Mouse (Mus musculus): ENCODE measurements around the gene Ccdc146.
"Not testable (repeated sequence)": the region's sequence is repeated elsewhere in the genome, so short reads cannot be mapped to it uniquely, and the experiment has no call there.

Gene Ccdc146

DNA sequence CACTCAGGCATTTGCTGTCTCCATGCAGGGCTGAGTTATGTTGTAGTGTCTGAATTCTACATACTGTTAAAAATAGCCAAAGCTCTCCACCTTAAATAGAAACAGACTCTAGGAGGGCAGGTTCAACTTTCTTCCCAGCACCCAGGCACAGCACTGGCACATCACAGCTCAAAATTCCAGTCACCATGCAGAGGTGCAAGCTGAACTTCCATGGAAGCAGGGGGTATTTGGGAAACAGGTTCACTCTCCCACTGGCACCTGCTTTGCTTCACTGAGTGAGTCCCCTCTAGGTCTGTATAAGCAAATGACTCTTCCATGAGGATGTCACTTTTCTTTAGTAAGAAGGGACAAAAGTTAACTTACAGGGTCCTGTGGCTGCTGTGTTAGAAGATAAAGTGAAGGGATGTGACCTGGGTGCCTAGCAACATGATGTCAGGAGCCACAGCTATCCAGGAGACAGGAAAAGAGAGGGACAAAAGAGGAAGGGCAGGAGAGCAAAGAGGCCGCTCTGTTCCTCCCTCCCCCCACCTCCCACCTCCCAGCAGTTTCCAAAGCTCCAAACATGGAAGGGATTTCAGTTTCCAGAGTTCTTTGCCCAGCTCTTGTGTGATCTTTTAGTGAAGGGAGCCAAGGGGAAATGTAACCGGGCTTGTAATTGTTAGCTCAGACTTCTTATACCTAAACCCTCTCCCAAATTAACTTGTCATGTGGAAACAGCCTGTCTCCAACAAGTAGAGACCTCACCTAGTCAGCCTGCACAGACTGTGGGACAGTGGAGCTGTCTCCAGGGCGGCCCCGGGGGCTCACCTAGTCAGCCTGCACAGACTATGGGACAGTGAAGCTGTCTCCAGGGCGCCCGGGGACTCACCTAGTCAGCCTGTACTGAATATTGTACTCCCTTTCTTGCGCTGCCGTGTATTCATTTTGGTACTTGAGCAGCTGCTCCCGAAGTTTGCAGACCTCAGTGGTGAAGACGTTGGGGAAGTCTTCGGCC is 94.5 kb downstream of the Ccdc146 start:
- no peak for DNase-seq (ENCODE audit: low spot score)

DNA sequence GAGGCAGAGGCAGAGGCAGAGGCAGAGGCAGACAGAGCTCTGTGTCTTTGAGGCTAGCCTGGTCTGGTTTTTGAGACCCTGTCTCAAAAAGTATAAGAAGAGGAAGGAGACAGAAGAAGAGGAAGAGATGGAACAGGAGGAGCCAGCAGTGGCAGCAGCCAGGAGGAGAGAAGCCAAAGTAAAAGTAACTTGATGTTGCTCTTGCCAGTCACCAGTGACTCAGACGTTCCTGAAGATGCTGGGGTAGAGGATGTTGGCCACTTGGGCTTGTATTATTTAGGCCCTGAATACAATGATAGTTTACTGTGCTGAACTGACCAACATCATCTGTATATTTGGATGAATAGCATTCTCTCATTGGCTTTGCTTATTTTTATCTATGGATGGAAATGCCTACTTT is 95.9 kb downstream of the Ccdc146 start:
- DNase-seq (ENCODE audit: low spot score), result no peak

DNA sequence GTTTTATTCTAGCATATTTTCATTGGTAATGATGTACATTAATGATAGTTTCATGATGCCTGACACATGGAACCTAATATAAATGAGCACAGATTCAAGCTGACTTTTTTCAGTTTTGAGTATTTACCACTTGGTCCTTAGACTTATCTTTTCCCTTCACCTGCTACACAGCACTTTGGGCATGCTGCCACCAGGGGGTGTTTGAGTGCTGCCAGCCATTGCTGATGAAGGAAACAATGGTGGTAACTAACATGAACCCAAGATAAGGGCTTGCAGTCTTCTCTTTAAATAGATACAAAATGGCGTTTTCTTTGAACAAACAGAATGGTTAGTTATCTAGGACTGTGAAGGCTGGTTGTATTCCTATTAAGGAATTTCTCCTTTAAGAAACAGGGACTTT is 98.0 kb downstream of the Ccdc146 start:
- peak; percentile 51 for DNase-seq (ENCODE audit: low spot score)

DNA sequence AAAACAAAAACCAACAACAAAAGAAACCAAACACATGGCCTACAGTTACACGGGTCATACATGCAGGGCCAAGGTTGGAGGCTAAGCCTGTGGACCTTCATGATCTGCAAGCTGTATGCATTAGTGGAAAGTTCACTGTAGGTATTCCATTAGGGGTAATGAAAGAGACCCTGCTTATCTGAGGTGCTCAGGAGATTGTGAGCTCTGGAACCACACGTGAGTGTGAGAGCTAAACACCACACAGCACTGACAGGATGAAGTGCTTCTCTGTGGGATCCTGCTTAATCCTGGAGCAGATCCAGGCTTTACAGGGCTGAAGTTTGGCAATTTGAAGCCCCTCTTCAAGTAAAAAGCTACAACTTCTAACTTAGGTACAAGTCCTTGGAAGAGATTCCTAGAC is 104.3 kb downstream of the Ccdc146 start:
- DNase-seq (ENCODE audit: low spot score), result no peak

DNA sequence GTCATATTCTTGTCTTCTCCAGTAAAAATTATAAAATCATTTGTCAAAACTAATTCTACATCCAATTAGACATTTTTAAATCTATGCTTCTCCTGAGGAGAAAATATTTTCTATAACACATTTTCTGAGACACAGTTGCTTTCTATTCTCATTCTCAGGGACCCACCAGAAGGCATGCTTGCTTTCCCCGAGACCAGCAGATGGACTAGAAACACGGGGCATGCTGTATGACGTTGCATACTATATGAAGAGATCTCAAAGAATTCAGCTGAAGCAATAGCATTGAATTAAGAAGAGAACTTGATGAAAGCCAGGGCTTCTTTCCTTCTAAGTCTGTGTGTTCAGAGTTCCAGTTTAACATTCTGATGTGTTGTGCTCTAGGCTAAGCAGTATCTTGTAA is 109.8 kb downstream of the Ccdc146 start:
- no peak for DNase-seq (ENCODE audit: low spot score)

DNA sequence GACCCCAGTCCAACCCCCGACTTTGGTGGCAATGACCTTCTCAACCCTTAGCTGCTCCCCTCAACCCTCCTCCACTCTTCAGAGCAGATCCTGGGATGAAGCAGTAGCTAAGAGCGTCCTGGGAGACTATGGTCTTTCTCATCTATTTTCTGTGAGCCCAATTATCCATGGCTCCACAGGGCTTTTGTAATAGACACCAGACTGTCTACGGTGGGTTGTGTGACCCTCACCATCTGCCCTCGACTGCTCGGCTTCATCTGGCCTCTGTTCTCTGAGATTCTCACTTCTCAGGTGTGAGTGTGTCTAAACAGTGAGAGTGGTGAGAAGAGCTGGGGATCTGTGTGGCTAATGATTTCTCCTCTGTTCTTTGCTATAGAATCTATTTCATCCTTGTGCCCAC is 117.3 kb downstream of the Ccdc146 start:
- no peak for DNase-seq (ENCODE audit: low spot score)

DNA sequence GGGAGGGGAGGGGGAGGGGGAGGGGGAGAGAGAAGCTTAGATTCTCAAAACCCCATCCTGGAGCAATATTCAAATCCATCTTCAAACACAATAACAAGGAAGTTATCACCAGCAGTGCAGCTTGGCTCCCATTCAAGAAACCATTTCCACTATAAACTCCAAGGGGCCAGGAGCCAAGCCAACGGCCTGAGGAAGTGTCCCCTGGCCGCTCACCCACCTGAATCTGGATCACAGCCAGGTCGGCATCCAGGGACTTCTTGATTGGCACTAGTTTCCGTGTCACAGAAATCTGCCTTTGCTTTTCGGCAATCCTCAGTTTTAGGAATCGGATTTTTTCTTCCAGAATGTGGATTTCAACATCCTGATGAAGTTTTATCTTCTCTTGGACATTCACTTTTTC is 123.5 kb downstream of the Ccdc146 start:
- no peak for DNase-seq (ENCODE audit: low spot score)

DNA sequence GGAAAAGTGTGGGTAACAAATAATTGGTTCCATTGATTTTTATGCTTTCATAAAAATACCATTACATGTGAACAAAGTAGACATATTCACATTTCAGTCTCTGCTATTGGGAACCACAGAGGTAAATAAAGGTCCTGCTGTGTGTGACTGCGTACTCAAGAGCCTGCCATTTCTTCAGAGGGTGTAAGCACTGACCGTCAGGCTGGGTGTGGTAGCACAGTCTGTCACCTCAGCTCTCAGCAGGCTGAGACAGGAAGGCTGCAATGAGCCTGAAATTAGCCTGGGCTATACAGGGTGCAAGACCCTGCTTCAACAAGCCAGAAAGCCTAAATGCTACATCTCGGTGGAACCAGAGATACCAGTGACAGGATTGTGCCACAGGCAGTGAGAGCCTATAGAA is 124.4 kb downstream of the Ccdc146 start:
- no peak for DNase-seq (ENCODE audit: low spot score)

DNA sequence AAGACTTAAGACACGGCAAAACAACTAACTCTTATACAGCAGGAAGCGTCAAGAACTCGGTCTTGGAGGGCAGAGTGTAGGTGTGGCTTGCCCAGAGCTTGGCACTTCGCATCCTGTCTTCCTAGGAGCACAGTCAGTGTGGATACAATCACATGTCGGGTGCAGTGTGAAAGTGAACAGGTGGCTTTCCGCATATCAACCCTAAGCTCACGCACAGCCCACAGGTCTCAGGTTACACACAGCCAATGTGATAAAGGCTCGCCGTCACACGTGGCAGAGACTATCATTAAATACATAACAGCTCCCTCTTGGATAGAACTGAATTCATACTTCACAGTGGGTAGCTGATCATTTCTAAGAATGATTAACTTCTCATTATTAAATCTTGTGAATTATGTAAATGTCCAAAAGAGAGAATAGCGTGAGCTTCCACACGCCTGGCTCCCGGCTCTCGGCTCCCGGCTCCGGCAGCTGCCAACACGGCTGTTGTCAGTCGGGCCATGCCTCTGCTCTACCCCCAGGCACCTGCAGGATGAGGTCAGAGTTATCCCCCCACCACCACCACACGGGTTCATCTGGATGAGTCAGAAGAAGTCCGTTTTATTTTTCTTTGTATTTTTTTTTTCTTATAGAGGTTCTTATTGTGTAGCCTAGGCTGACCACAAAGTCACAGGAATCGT is 125.3 kb downstream of the Ccdc146 start:
- no peak for DNase-seq (ENCODE audit: low spot score)

DNA sequence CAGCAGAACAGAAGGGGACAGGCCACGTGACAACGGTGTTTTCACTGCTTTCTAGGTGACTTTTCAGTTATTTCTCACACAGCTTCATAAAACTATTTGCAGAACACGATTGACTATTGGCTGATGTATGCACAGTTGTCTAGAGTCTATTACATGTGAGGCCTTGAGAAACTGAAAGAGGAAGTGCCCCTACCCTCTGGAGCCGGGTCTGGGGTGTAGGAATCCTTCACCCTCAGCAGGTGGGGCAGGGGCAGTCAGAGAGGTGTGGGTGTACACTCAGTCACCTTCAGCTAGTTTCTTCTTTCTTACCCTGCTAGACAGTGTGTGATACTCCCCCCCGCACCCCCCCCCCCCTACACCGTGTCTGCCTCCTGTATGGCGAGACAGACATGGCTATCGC is 128.8 kb downstream of the Ccdc146 start:
- no peak for DNase-seq (ENCODE audit: low spot score)

DNA sequence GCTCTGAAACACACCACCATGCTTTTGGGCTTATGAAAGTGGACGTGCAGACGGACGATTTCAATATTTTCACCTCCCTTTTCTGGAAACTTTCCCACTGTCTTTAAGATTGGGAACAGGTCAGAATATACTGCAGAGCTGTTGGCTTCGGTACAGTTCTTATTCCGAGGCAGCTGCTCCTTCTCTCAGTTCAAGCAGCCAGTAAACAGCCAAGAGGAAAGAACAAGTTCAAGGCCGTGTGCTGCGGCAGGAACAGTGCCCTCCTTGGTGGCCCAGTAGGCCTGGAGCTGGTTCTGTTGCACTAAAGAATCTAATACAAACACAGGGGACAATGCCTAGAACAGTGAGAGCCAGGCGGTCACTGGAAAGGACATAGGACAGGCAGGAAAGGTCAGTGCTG is 133.9 kb downstream of the Ccdc146 start:
- no peak for DNase-seq (ENCODE audit: low spot score)

DNA sequence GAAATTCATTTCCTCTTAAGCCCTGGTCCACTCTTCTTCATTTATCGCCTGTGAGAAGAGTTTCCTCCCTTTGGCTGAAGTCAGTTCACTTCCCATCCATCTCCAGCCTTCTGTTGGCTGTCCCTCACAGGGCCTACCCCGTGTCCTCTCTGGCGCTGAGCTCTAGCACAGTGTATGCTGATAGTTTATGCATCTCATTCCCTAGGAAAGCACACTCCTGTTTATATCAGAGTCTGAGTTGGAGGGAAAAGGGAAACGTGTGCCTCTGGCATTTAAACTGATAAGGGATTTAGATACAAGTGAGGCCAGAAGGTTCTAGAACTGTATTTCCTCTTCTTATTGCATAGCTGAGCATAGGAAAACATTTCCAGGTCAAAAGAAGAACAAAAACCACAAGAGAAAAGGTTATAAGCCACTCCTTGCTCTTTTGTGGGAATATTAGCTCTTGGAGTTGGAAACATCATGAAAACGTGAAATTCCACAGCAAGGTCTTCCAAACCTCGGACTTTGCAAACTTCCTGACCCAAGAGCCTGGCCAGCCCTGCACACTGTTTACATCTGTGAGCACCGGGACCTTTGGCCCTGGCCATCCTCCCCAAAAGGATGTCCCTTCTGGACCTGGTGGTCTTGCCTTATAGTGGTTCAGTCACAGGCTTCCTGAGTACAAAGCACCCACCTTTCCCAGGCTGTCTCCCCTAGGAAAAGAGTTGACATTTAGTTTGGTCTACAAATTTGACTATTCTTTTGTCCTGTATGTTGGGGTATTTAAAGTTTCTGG is 135.6 kb downstream of the Ccdc146 start:
- DNase-seq (ENCODE audit: low spot score), result no peak

DNA sequence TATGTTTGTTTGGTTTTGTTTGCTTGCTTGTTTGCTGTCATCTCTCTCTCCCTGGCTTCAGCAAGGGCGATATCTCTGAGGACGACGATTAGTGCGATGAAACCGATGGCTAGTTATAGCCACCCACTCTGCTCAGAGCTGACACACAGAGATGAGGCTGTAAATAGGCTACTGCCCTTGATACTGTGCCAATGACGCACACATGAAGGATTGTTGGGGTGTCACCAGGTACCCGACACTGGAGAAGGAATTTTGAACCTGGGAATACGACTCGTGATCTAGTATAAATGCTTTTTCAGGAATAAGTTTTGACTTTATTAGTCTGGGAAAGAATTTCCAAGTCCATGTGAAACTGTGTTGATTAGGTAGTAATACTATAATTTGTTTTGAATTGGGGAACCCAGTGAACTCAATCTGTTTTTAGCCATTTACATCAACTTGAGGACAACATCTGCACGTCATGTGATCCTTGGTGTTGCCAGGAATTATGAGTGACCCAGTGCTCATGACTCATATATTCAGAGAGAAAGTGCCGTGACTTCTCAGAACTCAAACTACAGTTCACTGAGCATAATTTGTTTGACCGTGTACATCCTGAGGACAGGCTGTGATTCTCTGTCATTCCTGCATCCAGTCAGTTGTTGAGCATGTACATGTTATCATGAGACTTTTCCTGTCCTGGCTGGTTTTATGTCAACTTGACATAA is 141.0 kb downstream of the Ccdc146 start:
- DNase-seq (ENCODE audit: low spot score), result no peak

DNA sequence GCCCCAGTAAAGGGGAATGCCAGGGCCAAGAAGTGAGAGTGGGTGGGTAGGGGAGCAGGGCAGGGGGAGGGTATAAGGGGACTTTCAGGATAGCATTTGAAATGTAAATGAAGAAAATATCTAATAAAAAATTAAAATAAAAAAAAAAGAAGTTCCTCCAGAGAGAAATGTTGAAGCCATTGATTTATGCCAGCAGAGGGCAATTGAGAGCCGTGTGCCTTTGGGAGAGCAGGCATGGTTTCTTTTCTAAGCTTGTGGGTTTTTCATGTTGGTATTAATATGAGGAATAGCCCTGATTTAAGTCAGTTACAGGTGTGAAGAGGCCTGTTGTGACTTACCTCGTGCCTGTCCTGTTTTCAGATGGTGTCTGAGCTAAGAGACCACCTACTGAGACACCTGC is 146.8 kb downstream of the Ccdc146 start:
- DNase-seq (ENCODE audit: low spot score), result not testable (repeated sequence)

DNA sequence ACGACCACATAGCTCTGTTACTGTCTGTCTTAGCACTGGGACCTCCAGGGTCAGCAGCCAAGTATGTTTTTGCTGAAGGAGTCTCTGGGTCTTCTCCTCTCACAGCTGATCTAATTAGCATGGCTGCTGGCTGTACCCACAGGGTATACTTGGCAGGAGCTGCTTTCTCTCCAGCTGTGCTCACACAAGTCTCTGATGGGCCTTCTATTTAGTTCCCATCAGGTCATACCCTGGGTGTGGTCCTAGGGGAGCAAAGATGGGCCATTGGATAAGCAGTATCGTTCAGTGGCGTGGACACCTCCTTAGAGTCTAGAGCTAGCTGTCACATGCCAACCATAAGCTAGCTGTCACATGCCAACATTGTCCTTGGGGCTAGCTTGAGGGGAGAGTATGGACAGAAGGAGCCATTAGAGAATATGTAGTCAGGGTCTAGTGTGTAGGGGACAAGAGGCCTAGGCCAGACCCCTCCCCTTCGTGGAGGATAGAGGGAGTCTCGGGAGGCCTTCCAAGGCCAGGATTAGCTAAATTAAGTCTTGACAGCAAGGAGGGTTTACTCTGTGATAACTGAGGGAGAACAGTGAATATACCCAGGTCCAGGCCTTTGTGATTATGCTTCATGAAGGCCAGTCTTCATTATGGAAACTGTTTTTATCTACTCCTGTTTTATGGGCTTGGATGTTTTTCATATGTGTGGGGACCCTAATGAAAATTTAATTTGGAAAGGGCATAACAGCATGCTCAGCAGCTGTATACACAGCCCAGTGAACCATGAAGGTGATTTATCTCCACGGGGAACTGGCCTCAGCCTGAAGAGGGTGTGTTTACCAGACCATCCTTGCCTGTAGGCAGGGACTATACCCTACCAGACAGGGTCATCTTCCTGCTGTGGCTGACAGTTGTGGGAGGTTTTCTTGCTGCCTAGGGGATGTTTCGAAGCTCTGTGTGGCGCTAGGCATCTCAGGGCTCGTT is 152.8 kb downstream of the Ccdc146 start:
- DNase-seq (ENCODE audit: low spot score), result peak; percentile 59

DNA sequence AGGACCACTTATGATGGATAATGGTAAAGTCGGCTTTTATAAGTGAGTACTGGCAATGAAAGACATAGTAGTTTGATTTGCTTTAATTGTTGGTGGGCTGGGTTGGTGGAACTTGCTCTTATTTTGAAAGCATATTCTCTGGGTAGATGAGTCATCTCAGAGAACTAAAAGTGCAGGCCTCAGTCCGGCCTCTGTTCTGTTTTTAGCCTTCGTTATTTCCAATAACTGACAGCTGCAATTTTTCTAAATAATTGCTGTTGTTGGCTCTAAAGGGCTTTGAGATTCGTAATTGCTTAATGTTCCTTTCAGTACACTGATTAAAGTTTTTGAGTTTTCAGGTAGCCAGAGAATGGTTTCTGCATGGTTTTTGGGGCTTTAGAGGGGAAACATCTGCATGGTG is 153.7 kb downstream of the Ccdc146 start:
- peak; percentile 54 for DNase-seq (ENCODE audit: low spot score)

DNA sequence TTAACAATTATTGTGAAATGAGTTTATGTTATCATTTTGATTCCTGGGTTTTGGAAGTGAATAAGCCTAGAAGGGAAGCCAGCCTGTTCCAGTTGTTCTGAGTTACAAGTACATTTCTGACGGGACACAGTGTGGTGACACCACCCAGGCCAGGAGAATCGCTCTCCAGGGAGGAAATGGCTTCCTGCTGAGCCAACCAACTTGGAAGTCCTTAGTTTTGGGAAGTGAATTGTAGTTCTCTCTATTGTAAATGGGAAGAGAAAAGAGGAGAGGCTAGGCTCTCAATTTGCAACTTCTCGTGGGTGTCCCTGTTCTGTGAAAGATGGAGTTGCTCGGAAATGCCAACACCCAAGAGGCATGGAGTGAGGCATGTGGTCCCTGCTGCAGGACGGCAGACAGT is 155.0 kb downstream of the Ccdc146 start:
- no peak for DNase-seq (ENCODE audit: low spot score)

DNA sequence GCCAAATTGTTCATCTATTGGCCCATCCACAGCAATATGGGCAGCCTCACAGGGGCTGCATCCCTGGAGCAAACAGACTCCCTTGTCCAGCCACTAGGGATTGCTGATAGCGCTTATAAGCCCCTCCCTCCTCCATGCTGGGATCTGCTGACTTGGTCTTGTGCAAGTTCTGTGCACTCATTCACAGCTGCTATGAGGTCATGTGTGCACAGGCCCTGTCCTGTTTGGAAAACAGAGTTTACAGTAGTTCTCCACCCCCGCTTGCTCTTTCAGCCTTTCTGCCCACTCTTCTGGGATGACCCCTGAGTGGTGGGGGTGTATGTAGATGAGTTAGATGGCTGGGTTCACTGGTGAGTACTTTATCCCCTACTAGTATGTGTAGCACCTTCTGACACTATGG is 157.4 kb downstream of the Ccdc146 start:
- DNase-seq (ENCODE audit: low spot score), result peak; percentile 12

DNA sequence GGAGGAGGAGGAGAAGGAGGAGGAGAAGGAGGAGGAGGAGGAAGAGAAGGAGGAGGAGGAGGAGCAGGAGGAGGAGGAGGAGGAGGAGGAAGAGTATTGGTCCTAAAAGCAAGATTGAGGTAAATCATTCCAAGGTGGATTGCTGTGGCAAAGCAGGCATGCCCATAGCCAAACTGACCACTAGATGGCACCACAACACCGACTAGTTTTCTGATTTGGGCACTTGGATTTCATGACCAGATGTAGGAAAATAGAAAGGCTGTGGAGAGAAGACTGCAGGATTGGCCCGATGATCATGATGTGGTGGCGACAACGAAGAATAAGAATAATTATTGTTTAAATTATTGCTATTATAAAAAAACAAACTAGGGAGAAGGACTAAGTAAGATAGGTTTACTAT is 159.4 kb downstream of the Ccdc146 start:
- peak; percentile 85 for DNase-seq (ENCODE audit: low spot score)

DNA sequence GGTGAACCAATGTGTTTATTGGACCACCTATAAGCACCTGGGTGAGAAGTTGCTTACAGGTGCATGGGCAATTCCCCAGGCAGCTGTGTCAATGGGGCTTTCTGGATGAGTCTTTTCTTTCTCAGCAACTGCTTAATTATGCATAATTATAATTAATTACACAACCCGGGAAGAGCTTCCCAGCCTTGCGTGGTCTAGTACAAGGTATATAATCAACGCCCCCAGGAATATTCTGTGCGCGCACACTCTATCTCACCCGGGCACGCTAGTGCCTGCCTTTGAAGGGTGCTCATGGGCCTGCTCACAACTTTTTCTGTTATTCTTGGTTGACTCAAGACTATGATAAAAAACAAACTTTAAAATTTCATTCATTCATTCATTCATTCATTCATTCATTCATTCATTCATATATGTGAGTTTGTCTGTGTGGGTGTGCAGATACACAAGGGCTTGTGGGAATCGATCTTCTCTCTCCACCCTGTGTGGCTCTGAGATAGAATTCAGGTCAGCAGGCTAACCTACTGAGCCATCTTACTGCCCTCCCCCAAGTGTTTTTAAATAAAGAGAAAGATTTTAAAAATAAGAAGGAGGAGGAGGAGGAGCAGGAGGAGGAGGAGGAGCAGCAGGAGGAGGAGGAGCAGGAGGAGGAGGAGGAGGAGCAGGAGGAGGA is 160.0 kb downstream of the Ccdc146 start:
- DNase-seq (ENCODE audit: low spot score), result no peak

Measured in MN1 (cell line).